Mouse (Mus musculus) ES-Bruce4 (cell line): ENCODE measurements around the gene 1500009L16Rik. TPM values are rescaled to one million over a fixed set of nuclear protein-coding genes. Genes with fewer than 3 reads are reported as not detected.

ENCODE experiments used
- H3K27ac ChIP-seq: 2 replicates; pipeline ENCODE4 v1.5.1; 2012; ENCODE audit warnings: low read length, inconsistent platforms; ENCODE audit not compliant: insufficient read depth
- H3K27me3 ChIP-seq: 2 replicates; pipeline ENCODE4 v1.6.1; 2012; ENCODE audit warnings: mild to moderate bottlenecking, low read length, inconsistent platforms; ENCODE audit not compliant: control insufficient read depth, poor library complexity, insufficient read depth, severe bottlenecking
- H3K36me3 ChIP-seq: 2 replicates; pipeline ENCODE4 v1.6.1; 2012; ENCODE audit warnings: inconsistent platforms, mild to moderate bottlenecking, low read length, moderate library complexity; ENCODE audit not compliant: control insufficient read depth, poor library complexity, insufficient read depth, severe bottlenecking
- H3K4me1 ChIP-seq: one replicate; pipeline ENCODE4 v1.8.1; 2011; ENCODE audit warnings: low read length; ENCODE audit not compliant: control insufficient read depth, insufficient read depth
- H3K4me3 ChIP-seq: 2 replicates; pipeline ENCODE4 v1.5.1; 2011; ENCODE audit warnings: low read depth, mild to moderate bottlenecking, low read length
- H3K9ac ChIP-seq: 2 replicates; pipeline ENCODE4 v1.6.1; 2012; ENCODE audit warnings: low read depth, mild to moderate bottlenecking, inconsistent platforms; ENCODE audit not compliant: poor library complexity, severe bottlenecking
- H3K9me3 ChIP-seq: replicated peaks from 2 replicates; pipeline ENCODE4 v1.6.1; 2012; ENCODE audit warnings: mild to moderate bottlenecking, low read length, inconsistent platforms; ENCODE audit not compliant: control insufficient read depth, poor library complexity, insufficient read depth, severe bottlenecking
- CTCF ChIP-seq: IDR thresholded peaks from one replicate; pipeline ENCODE4 v1.8.1; 2011; ENCODE audit warnings: low read depth, low read length
- EP300 ChIP-seq: IDR thresholded peaks from 2 replicates; pipeline ENCODE4 v1.6.1; 2011; ENCODE audit warnings: low read depth, low read length; ENCODE audit not compliant: insufficient read depth
- POLR2A ChIP-seq: IDR thresholded peaks from one replicate; pipeline ENCODE4 v1.8.1; 2011; ENCODE audit warnings: low read length; ENCODE audit not compliant: insufficient read depth
- polyA plus RNA-seq: library from polyadenylated mRNA; stranded (reverse); fragments of >200 nt; gene quantifications from 2 replicates; pipeline ENCODE4 v1.2.4, GENCODE M21; 2011; ENCODE audit warnings: low read depth; ENCODE audit not compliant: missing spikeins, insufficient read depth, insufficient read length

The 1500009L16Rik gene
- polyA plus RNA-seq, 1 experiment: 72.7 TPM

DNA sequence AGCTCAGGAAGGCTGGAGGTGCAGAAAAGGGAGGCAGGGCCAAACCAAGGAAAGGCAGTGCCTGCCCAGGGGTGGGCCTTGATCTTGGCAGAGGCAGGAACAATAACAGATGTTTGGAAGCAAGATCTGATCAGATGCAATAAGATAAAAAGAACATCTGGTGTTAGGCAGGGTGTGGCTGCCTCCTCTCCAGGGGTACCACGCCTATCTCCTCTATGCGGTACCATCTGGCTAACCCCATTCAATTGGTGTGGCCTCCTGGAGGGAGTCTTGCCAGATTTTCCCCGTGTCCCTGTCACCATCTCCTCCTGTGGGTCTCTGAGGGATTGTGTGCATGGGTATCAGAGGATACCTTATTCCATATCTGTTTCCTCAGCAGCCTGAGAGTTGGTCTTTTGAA, 12.7 kb upstream of the 1500009L16Rik start:
- Histone ChIP-seq H3K9ac (no peak overlapping the region), H3K4me3 (no peak overlapping the region), H3K4me1 (peaks cover 4% of the 10 kb centered on the region), H3K9me3 (no peaks in the 10 kb centered on the region), H3K27me3 (no peaks in the 10 kb centered on the region), H3K27ac (peak overlapping the region; percentile 83), H3K36me3 (no peaks in the 10 kb centered on the region)
- TF ChIP-seq CTCF: no peak
- TF ChIP-seq EP300: peak; percentile 94
- no peak for TF ChIP-seq POLR2A

- Histone ChIP-seq H3K27ac (peak overlapping the region; percentile 68), H3K9me3 (no peaks in the 10 kb centered on the region), H3K4me3 (0 out of 2 replicates have a peak overlapping the region, but pooled peaks have one; percentile 2), H3K4me1 (peaks cover 4% of the 10 kb centered on the region), H3K36me3 (no peaks in the 10 kb centered on the region), H3K27me3 (no peaks in the 10 kb centered on the region), H3K9ac (no peak overlapping the region)
- TF ChIP-seq CTCF: no peak
- TF ChIP-seq POLR2A: no peak
- TF ChIP-seq EP300: no peak
These were observed 10.9 kb upstream of the 1500009L16Rik start for GRCm38 (mm10) chr10:83711769-83712168.

GRCm38 (mm10) chr10:83718855-83719474, 3.7 kb upstream of the 1500009L16Rik start:
- no peak overlapping the region for H3K9ac ChIP-seq
- no peak overlapping the region for H3K4me3 ChIP-seq
- no peaks in the 10 kb centered on the region for H3K36me3 ChIP-seq
- no peaks in the 10 kb centered on the region for H3K9me3 ChIP-seq
- no peak overlapping the region for H3K27ac ChIP-seq
- TF ChIP-seq EP300 (no peak), CTCF (no peak), POLR2A (no peak)
- H3K4me1 ChIP-seq: no peaks in the 10 kb centered on the region
- no peaks in the 10 kb centered on the region for H3K27me3 ChIP-seq

DNA sequence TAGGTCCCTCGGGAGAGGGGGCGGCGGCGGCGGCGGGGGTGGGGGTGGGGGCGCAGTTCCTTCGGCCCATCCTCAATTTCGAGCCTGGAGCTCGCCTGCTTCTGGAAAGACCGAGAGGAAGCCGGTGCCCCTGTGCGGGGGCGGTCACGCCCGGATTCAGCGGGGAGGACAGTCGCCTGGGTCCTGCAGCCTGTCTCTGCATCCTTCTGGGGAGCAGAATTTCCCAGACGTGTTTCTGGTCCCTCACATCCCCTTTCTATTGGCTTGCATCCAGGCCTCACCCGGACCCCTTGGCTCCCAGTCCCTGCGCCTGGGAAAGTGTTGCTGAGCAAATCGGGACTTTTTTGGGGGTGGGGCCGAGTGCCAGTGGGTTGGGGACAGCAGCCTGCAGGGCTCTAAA, 390 bp downstream of the 1500009L16Rik start:
- Histone ChIP-seq H3K9ac (peak overlapping the region; percentile 64), H3K36me3 (no peaks in the 10 kb centered on the region), H3K4me1 (no peaks in the 10 kb centered on the region), H3K9me3 (no peaks in the 10 kb centered on the region), H3K27ac (no peak overlapping the region), H3K27me3 (no peaks in the 10 kb centered on the region), H3K4me3 (peak overlapping the region; percentile 66)
- TF ChIP-seq EP300 (no peak), CTCF (no peak), POLR2A (no peak)

- H3K4me1 ChIP-seq: peaks cover 2% of the 10 kb centered on the region
- TF ChIP-seq POLR2A (no peak), EP300 (no peak), CTCF (peak; percentile 73)
- peak overlapping the region; percentile 64; the same call in 1 of the 2 replicates for H3K9ac ChIP-seq
- H3K27me3 ChIP-seq: no peaks in the 10 kb centered on the region
- H3K36me3 ChIP-seq: no peaks in the 10 kb centered on the region
- H3K4me3 ChIP-seq: no peak overlapping the region
- no peak overlapping the region for H3K27ac ChIP-seq
- H3K9me3 ChIP-seq: no peaks in the 10 kb centered on the region
These were observed 1.8 kb downstream of the 1500009L16Rik start for GRCm38 (mm10) chr10:83724351-83725059.

GRCm38 (mm10) chr10:83726164-83726563, 3.5 kb downstream of the 1500009L16Rik start:
- Histone ChIP-seq H3K9ac (no peak overlapping the region), H3K36me3 (no peaks in the 10 kb centered on the region), H3K27ac (no peak overlapping the region), H3K27me3 (no peaks in the 10 kb centered on the region), H3K4me3 (no peak overlapping the region), H3K4me1 (peaks cover 2% of the 10 kb centered on the region), H3K9me3 (no peaks in the 10 kb centered on the region)
- no peak for TF ChIP-seq CTCF
- no peak for TF ChIP-seq POLR2A
- TF ChIP-seq EP300: no peak
